ENCODE assay signal across 10 mouse cellular contexts in genomic region chr10:118441898-118442297, GRCm38 (mm10). TPM values are rescaled to one million over a fixed set of nuclear protein-coding genes. Genes with fewer than 3 reads are reported as not detected.
DNase-seq lines count a peak whose midpoint lies in the region; ATAC-seq and TF ChIP-seq lines count a peak whose summit lies in the region.
"Had no signal": no experiment of that assay in that cellular context is flagged by ENCODE, and none has a peak within 500 bp of the region (broad histone marks: within the 10 kb centered on the region; RNA-seq: fewer than 3 reads in every experiment).

No protein-coding gene starts in this region.

- H3K27ac ChIP-seq in forebrain, postnatal 0 days (ENCODE audit: low read depth, low read length), result no peak overlapping the region
- H3K27ac ChIP-seq in forebrain, embryonic 13.5 days, result no peak overlapping the region
- H3K27ac ChIP-seq: lung, embryonic 15.5 days had no signal

- DNase-seq in forebrain, postnatal 0 days, result peak; percentile 40
- DNase-seq in left cerebral cortex, postnatal 14 days (ENCODE audit: low spot score in 2 of 2), result peak; percentile 13 to 27
- DNase-seq in left cerebral cortex, adult 8-10 months (ENCODE audit: low spot score in 2 of 2), result no peak
- no peak for DNase-seq in embryo, embryonic 11 days
- DNase-seq: kidney, adult 18-20 months had no signal

- no peak overlapping the region for H3K4me2 ChIP-seq in forebrain, postnatal 0 days (ENCODE audit: low read depth)
- H3K4me2 ChIP-seq in forebrain, embryonic 13.5 days, result no peak overlapping the region
- H3K4me2 ChIP-seq: lung, embryonic 15.5 days had no signal

- no peaks in the 10 kb centered on the region for H3K9me3 ChIP-seq in forebrain, postnatal 0 days (ENCODE audit: low read length)
- H3K9me3 ChIP-seq in forebrain, embryonic 13.5 days (replicated peaks), result no peaks in the 10 kb centered on the region
- H3K9me3 ChIP-seq: lung, embryonic 15.5 days had no signal

- 64% methylated on average over 3 of the region's 3 CpGs for WGBS in forebrain, postnatal 0 days
- 76% methylated on average over 3 of the region's 3 CpGs for WGBS in forebrain, embryonic 13.5 days

- no peak overlapping the region for H3K9ac ChIP-seq in forebrain, postnatal 0 days
- H3K9ac ChIP-seq in forebrain, embryonic 13.5 days, result no peak overlapping the region
- H3K9ac ChIP-seq: lung, embryonic 15.5 days had no signal

- no peaks in the 10 kb centered on the region for H3K4me1 ChIP-seq in forebrain, postnatal 0 days (ENCODE audit: insufficient read depth)
- 0 out of 2 replicates have a peak, but pooled peaks cover 2% of the 10 kb centered on the region for H3K4me1 ChIP-seq in forebrain, embryonic 13.5 days
- H3K4me1 ChIP-seq: lung, embryonic 15.5 days had no signal

- TF ChIP-seq CTCF in forebrain, postnatal 0 days (IDR thresholded peaks at IDR 0.05; ENCODE audit: low read depth), result peak; percentile 50

- no peak overlapping the region for H3K4me3 ChIP-seq in forebrain, postnatal 0 days (ENCODE audit: low read depth, low read length)
- no peak overlapping the region for H3K4me3 ChIP-seq in forebrain, embryonic 13.5 days
- H3K4me3 ChIP-seq: lung, embryonic 15.5 days had no signal

- H3K27me3 ChIP-seq in forebrain, postnatal 0 days (ENCODE audit: insufficient read depth, low read length), result no peaks in the 10 kb centered on the region
- no peaks in the 10 kb centered on the region for H3K27me3 ChIP-seq in forebrain, embryonic 13.5 days
- H3K27me3 ChIP-seq: lung, embryonic 15.5 days had no signal

- intact Hi-C loops in left cerebral cortex, postnatal 14 days (cut with DNase I), result no loop called here

- no peak for ATAC-seq in forebrain, postnatal 0 days
- no peak for ATAC-seq in forebrain, embryonic 13.5 days
- peak; percentile 59 for ATAC-seq in activated CD4-positive, CD25-positive, alpha-beta regulatory T cell, adult 4 months
- ATAC-seq in megakaryocyte progenitor cell, adult 5-6 weeks (replicated peaks; ENCODE audit: poor library complexity), result peak; percentile 44; the same call in 1 of the 2 replicates
- ATAC-seq in monocyte, adult 5-6 weeks (replicated peaks; ENCODE audit: insufficient number of reproducible peaks, low FRiP score, low TSS enrichment, poor library complexity, severe bottlenecking), result no peak

- no peaks in the 10 kb centered on the region for H3K36me3 ChIP-seq in forebrain, postnatal 0 days (ENCODE audit: insufficient read depth)
- no peaks in the 10 kb centered on the region for H3K36me3 ChIP-seq in forebrain, embryonic 13.5 days (ENCODE audit: poor library complexity, severe bottlenecking)
- H3K36me3 ChIP-seq: lung, embryonic 15.5 days had no signal

RNA-seq across cellular contexts. Expression of gene Ifng, which starts 1.1 kb away (rescaled TPM):
- not detected in 2 replicates for total RNA-seq in forebrain, postnatal 0 days (2014; rRNA removed)
- polyA plus RNA-seq in forebrain, postnatal 0 days (2015; fragmentation: Nextera tagmentation; extraction: Ambion mirVana), result not detected in 2 replicates
- polyA plus RNA-seq in forebrain, embryonic 13.5 days (2015; fragmentation: Nextera tagmentation; extraction: Ambion mirVana), result not detected in 2 replicates
- total RNA-seq in left cerebral cortex, postnatal 14 days (2021), result not detected
- not detected for total RNA-seq in left cerebral cortex, adult 8-10 months (2022)
- polyA plus RNA-seq in activated CD4-positive, CD25-positive, alpha-beta regulatory T cell, adult 4 months (2017; shearing (Covaris generic)), result 1 to 10 TPM; 8.9 to 9.8 TPM
- total RNA-seq in megakaryocyte progenitor cell, adult 5-6 weeks (2015), result 0.54 TPM in 1 of 2 replicates, not detected in the other
- not detected in 2 replicates for total RNA-seq in megakaryocyte progenitor cell, adult 5-6 weeks (2017)
- total RNA-seq in monocyte, adult 5-6 weeks (2017), result 59.4 to 177 TPM (median 69.7 TPM) in 3 replicates
- polyA plus RNA-seq: lung, embryonic 15.5 days had no signal

Comparison
In these comparisons a context has a peak if more than half of its experiments do, and no peak if none do; other contexts are left out.
1. DNase-seq: peak in forebrain, postnatal 0 days (single experiment) and left cerebral cortex, postnatal 14 days (2 of 2); none in left cerebral cortex, adult 8-10 months (0 of 2) and embryo, embryonic 11 days (single experiment).
2. ATAC-seq: peak in activated CD4-positive, CD25-positive, alpha-beta regulatory T cell, adult 4 months (single experiment) and megakaryocyte progenitor cell, adult 5-6 weeks (single experiment); none in forebrain, postnatal 0 days (single experiment), forebrain, embryonic 13.5 days (single experiment) and monocyte, adult 5-6 weeks (single experiment).
3. RNA of gene Ifng, which starts 1.1 kb away (total RNA-seq): 59.4 to 177 TPM in monocyte, adult 5-6 weeks; not detected in forebrain, postnatal 0 days, not detected in left cerebral cortex, postnatal 14 days, not detected in left cerebral cortex, adult 8-10 months and 0.54 TPM in megakaryocyte progenitor cell, adult 5-6 weeks; every median in the first group is over 10 times any median in the second.